Mouse (Mus musculus): ENCODE measurements at regions not wholly inside any gene's neighbourhood (a gene's known extent, or its start where the extent isn't known, plus 50 kb on each side); places are given as distances from the start of the nearest gene placed in this dataset.
"Not testable (repeated sequence)": the region's sequence is repeated elsewhere in the genome, so short reads cannot be mapped to it uniquely, and the experiment has no call there.

- DNase-seq, result no peak
These were observed 217.5 kb downstream of the Pten start for GRCm38 (mm10) chr19:32974778-32975240.

GRCm38 (mm10) chr19:32975303-32975702, 218.0 kb downstream of the Pten start:
- DNase-seq, result no peak

DNA sequence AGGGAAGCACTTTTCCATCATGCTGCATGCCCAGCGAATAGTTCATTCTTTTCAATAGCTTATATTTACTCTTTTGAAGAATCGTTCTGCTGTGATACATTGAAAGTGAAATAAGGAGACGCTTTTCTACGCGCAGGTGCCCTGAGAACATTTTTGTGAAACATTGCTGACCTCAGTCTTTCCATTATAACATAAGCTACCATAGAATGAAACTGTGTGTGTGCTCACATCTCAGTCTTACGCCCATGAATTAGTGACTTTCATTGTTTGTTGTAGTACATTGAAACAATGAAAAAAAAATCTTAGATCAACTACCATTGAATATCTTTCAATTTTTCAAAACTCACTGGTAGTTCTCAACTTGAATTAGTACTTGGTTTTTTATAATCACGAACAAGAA, 219.2 kb downstream of the Pten start:
- no peak for DNase-seq

GRCm38 (mm10) chr19:32978037-32978745, 220.9 kb downstream of the Pten start:
- no peak for DNase-seq

- DNase-seq, result no peak
These were observed 222.8 kb downstream of the Pten start for GRCm38 (mm10) chr19:32980142-32980541.

DNA sequence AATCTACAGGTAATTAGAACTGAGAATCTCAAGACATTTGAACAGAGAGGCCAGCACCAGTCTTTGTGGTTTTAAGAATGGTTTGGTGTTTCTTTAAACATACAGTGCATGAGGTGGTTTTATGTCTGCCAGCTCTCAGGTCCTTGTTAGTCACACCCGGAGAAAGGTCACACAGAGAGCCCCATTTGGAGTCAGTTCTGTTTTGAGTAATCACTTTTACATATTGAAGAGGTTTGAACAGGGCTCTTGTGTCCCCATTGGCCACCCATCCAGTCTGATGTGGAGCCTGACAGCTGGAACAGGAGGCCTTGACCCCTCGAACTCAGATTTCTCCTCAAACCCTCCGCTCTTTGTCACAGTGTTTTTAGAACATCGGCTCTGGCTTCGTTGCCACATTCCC, 231.4 kb downstream of the Pten start:
- DNase-seq, result no peak

GRCm38 (mm10) chr19:32989346-32989745, 232.0 kb downstream of the Pten start:
- no peak for DNase-seq

DNA sequence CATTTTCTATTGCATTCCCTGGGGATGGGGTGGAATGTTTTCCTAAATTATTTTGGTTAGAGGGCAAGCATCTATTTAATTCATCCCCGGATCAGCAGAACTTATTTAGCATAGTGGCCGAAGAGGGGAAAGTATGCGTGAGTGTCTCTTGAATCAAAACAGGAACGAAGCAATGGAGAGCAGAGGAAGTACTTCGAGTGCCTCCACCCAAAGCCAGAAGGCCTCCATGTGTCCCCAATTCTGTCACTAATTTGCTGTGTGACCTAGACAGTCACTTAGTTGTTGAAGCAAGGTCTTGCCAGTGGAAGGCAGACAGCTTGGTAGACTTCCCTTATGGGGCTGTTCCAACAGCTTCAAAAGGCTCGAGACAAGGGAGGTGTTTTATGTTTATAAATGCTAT, 233.3 kb downstream of the Pten start:
- no peak for DNase-seq

- DNase-seq, result no peak
These were observed 241.4 kb downstream of the Pten start for GRCm38 (mm10) chr19:32998576-32999170.

DNA sequence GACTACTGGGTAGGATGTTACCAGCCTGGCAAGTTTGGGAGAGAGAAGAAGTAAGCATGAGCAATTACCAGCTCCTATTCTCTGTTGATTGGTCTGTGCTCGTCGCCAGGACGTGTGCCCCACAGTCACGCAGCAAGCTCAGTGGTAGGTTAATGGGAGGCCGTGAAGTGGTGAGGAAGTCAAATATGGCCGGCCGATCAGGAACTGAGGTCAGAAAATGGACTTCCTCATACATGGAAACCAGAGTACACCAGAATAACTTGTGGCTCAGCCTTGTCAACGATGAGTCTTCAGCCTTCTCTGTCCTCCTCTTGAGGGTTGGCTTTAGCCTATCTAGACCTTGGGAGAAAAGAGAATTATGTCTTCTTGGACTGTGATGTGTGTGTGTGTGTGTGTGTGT, 250.3 kb downstream of the Pten start:
- no peak for DNase-seq

DNA sequence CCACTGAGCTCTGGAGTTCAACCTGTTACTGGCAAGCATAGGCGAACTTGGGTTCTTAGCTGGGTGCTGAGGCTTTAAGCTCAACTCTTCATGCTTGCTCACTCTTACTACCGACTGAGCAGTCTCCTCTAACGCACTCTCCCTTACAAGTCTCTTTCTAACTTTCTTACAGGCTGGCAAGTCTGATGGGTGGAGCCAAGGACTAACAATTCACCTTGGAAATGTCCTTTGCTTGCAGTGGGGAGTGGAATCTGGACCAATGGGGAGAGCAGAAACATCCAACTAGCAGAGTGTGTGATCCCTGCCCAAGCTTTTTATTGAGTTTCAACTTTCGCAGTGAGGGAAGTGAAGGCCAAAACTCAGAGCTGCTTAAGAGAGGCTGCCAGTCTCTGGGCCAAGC, 250.8 kb downstream of the Pten start:
- no peak for DNase-seq

DNA sequence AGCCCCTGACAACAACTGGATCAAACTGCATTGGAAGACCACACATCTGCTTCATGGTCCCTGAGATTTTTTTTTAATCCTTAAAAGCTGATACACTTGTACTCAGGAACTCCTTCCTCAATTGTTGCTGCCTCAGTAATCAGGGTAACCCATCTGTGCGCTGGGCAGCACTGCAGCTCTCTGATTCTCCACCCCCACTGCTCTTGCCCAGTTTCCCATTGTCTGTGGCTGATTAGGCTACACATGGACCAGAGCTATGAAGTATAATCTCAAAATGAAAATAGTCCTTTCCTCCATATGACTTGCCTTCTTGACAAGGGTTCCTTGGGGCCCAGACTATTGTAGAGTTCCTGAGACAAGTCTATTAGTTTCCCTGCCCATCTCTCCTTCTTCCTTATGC, 251.5 kb downstream of the Pten start:
- no peak for DNase-seq

- no peak for DNase-seq
These were observed 253.7 kb downstream of the Pten start for GRCm38 (mm10) chr19:33010886-33011446.

- DNase-seq, result not testable (repeated sequence)
These were observed 257.6 kb downstream of the Pten start for GRCm38 (mm10) chr19:33014879-33015278.

GRCm38 (mm10) chr19:33021161-33021560, 263.9 kb downstream of the Pten start:
- no peak for DNase-seq

- no peak for DNase-seq
These were observed 265.6 kb downstream of the Pten start for GRCm38 (mm10) chr19:33022839-33023428.

- DNase-seq, result no peak
These were observed 272.6 kb downstream of the Pten start for GRCm38 (mm10) chr19:33029688-33030444.

- no peak for DNase-seq
These were observed 283.2 kb downstream of the Pten start for GRCm38 (mm10) chr19:33040512-33040911.

DNA sequence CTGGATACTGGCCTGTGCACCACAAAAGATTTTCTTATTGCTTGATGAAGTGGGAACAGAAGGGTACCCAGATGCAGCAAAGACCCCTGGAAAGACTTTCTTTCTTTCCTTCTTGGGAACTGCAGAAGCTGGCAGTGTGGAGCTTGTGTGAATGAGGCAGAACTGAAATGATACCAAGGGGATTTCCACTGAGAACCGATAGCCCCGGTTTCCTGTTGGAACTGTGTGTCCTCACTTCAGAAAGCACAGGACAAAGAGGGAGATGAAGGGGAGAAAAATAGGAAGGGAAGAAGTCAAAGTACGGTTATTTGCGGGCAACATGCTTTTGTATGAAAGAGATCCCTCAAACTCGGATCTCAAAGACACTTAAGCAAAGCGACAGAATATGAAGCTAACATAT, 283.7 kb downstream of the Pten start:
- no peak for DNase-seq

- DNase-seq, result no peak
These were observed 285.5 kb downstream of the Pten start for GRCm38 (mm10) chr19:33042760-33043159.

- no peak for DNase-seq
These were observed 286.4 kb downstream of the Pten start for GRCm38 (mm10) chr19:33043696-33044095.

DNA sequence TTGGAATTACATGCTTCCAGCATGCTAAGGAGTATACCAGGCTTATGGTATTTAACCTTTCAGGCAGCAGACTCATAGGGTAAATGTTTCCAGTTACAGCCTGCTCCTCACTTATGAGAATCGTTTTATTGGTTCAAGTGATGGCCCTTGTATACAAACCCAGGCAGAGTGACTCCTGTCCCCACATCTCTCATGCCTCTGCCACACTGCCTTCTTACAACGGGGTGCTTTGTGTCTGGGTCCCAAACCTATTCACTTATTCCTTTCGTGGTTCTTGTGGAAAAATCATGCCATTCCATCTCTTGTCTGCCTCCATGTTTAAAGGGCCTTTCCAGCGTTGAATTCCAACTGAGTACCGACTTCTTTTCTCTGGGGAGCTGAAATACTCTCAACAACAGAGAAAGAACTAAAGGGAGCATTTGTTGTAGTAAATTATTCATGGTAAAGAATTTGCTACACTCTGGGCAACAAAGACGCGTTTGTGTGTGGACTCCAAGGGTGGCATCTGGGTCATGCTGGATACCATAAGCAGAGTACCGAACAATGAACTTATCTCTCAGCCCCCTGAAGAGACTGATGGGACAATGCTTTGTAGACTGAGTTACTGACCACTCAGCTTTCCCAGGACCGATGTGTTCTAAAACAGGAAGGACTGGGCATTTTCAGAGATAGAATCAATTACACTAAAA, 291.6 kb downstream of the Pten start:
- no peak for DNase-seq

Measured in adrenal gland, adult 8-10 months (tissue).